ENCODE assay signal across 21 mouse cellular contexts in the genomic region with DNA sequence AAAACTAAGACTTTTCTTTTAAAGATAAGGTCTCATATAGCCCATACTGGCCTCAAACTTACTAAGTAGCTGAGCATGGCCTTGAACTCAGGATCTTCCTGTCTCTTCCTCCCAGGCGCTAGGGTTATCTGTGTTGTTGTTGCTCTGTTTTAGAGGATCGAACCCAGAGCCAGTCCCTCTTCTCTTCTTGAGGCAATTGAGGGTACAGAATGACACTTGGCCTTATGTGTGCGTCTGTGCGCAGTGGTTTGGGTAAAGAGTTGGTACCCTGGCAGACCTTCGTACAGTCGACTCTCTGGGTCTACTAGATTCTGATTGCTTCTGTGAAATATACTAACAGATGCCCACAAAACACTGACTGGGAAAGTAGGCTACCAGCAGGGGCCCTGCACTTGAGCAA.
A peak's percentile ranks its signal among the peaks of the same experiment; 100 is the strongest.
DNase-seq lines count a peak whose midpoint lies in the region; ATAC-seq and TF ChIP-seq lines count a peak whose summit lies in the region.
"Had no signal": no experiment of that assay in that cellular context is flagged by ENCODE, and none has a peak within 500 bp of the region (broad histone marks: within the 10 kb centered on the region; RNA-seq: fewer than 3 reads in every experiment).

No protein-coding gene starts in this region.

- H3K27ac ChIP-seq in heart, embryonic 13.5 days (replicated peaks): peak overlapping the region; percentile 79; the same call in 1 of the 2 replicates
- no peak overlapping the region for H3K27ac ChIP-seq in stomach, embryonic 16.5 days (ENCODE audit: low read length)
- H3K27ac ChIP-seq in stomach, postnatal 0 days (replicated peaks): no peak overlapping the region
- H3K27ac ChIP-seq: hindbrain, postnatal 0 days; neural tube, embryonic 15.5 days had no signal

- no peak overlapping the region for H3K9ac ChIP-seq in heart, embryonic 13.5 days
- H3K9ac ChIP-seq in stomach, embryonic 16.5 days (ENCODE audit: low read length): no peak overlapping the region
- no peak overlapping the region for H3K9ac ChIP-seq in stomach, postnatal 0 days (ENCODE audit: low read length)
- H3K9ac ChIP-seq: kidney, embryonic 15.5 days had no signal

- no peak overlapping the region for H3K4me3 ChIP-seq in heart, embryonic 13.5 days
- H3K4me3 ChIP-seq in stomach, embryonic 16.5 days (replicated peaks; ENCODE audit: low read length): no peak overlapping the region
- H3K4me3 ChIP-seq in stomach, postnatal 0 days (ENCODE audit: low read depth, low read length): no peak overlapping the region
- H3K4me3 ChIP-seq: neural tube, embryonic 15.5 days had no signal

- intact Hi-C loops in heart, postnatal 10 days (cut with DNase I): no loop called here

- peaks cover 7% of the 10 kb centered on the region; the same call in 1 of the 2 replicates for H3K9me3 ChIP-seq in heart, embryonic 13.5 days
- no peaks in the 10 kb centered on the region for H3K9me3 ChIP-seq in stomach, embryonic 16.5 days (replicated peaks; ENCODE audit: control insufficient read depth, low read length)
- H3K9me3 ChIP-seq in stomach, postnatal 0 days (ENCODE audit: control insufficient read depth, low read length): no peaks in the 10 kb centered on the region
- H3K9me3 ChIP-seq: hindbrain, embryonic 10.5 days; midbrain, embryonic 10.5 days; neural tube, embryonic 15.5 days had no signal

- 0 out of 2 replicates have a peak, but pooled peaks cover 2% of the 10 kb centered on the region for H3K36me3 ChIP-seq in heart, embryonic 13.5 days
- H3K36me3 ChIP-seq in stomach, embryonic 16.5 days (ENCODE audit: control insufficient read depth, insufficient read depth, low read length): no peaks in the 10 kb centered on the region
- H3K36me3 ChIP-seq in stomach, postnatal 0 days (ENCODE audit: control insufficient read depth, insufficient read depth, low read length): no peaks in the 10 kb centered on the region

- H3K4me1 ChIP-seq in heart, embryonic 13.5 days: peaks cover 38% of the 10 kb centered on the region
- peaks cover 11% of the 10 kb centered on the region for H3K4me1 ChIP-seq in stomach, embryonic 16.5 days (ENCODE audit: control insufficient read depth, insufficient read depth, low read length)
- 0 out of 2 replicates have a peak, but pooled peaks cover 2% of the 10 kb centered on the region for H3K4me1 ChIP-seq in stomach, postnatal 0 days (replicated peaks; ENCODE audit: control insufficient read depth, insufficient read depth)

- 96% methylated on average over 6 of the region's 6 CpGs for WGBS in heart, embryonic 13.5 days
- WGBS in stomach, embryonic 16.5 days: 99% methylated on average over 6 of the region's 6 CpGs
- WGBS in stomach, postnatal 0 days: 95% methylated on average over 6 of the region's 6 CpGs

- no peak for TF ChIP-seq EP300 in stomach, postnatal 0 days (optimal IDR thresholded peaks at IDR 0.05)

- H3K4me2 ChIP-seq in heart, embryonic 13.5 days: no peak overlapping the region
- H3K4me2 ChIP-seq in stomach, embryonic 16.5 days (ENCODE audit: low read depth, low read length): 0 out of 2 replicates have a peak overlapping the region, but pooled peaks have one; percentile 66
- no peak overlapping the region for H3K4me2 ChIP-seq in stomach, postnatal 0 days (replicated peaks; ENCODE audit: low read depth)

- DNase-seq in cerebellum, adult 8-10 months: peak; percentile 19
- DNase-seq in heart, postnatal 10 days: no peak
- peak; percentile 5 for DNase-seq in layer of hippocampus, adult 9-11 months
- DNase-seq in layer of hippocampus, postnatal 14 days (ENCODE audit: low spot score in 2 of 2): no peak
- DNase-seq in stomach, postnatal 0 days (ENCODE audit: low spot score): no peak
- DNase-seq: adrenal gland, postnatal 25 days; gastrocnemius, postnatal 25 days; kidney, adult 11 months; layer of hippocampus, postnatal 36 days; lung, adult 18-20 months; right cerebral cortex, adult 18-20 months; right cerebral cortex, postnatal 4 days; thymus, postnatal 36 days had no signal

- no peak for ATAC-seq in cerebellum, adult (ENCODE audit: insufficient number of reproducible peaks, low FRiP score, low TSS enrichment)
- ATAC-seq in heart, embryonic 13.5 days (ENCODE audit: extremely low read depth, insufficient number of reproducible peaks, low FRiP score, low TSS enrichment): no peak
- no peak for ATAC-seq in stomach, embryonic 16.5 days (ENCODE audit: insufficient read depth, low FRiP score)
- no peak for ATAC-seq in stomach, postnatal 0 days (ENCODE audit: low FRiP score, low TSS enrichment)

- no peak for TF ChIP-seq CTCF in stomach, postnatal 0 days (IDR thresholded peaks at IDR 0.05; ENCODE audit: low read depth)

- H3K27me3 ChIP-seq in heart, embryonic 13.5 days (replicated peaks): no peaks in the 10 kb centered on the region
- H3K27me3 ChIP-seq in stomach, embryonic 16.5 days (ENCODE audit: control insufficient read depth, insufficient read depth, low read length): no peaks in the 10 kb centered on the region
- no peaks in the 10 kb centered on the region for H3K27me3 ChIP-seq in stomach, postnatal 0 days (ENCODE audit: control insufficient read depth, insufficient read depth, low read length)
- H3K27me3 ChIP-seq: kidney, embryonic 15.5 days; neural tube, embryonic 15.5 days had no signal

Comparison
In these comparisons a context has a peak if more than half of its experiments do, and no peak if none do; other contexts are left out.
1. DNase-seq: peak in cerebellum, adult 8-10 months (single experiment) and layer of hippocampus, adult 9-11 months (single experiment); none in heart, postnatal 10 days (0 of 2), layer of hippocampus, postnatal 14 days (0 of 2) and stomach, postnatal 0 days (single experiment).